Mouse (Mus musculus) heart, embryonic 14.5 days (tissue): ENCODE data around the gene Basp1. TPM values are rescaled to one million over a fixed set of nuclear protein-coding genes. Genes with fewer than 3 reads are reported as not detected.

Experiments
- ATAC-seq: fragments of 200-750 bp; cut with Nextera tagmentation; 2 replicates; pipeline ENCODE4 v1.8.0; 2017; ENCODE audit warnings: low read depth, moderate TSS enrichment; ENCODE audit not compliant: insufficient number of reproducible peaks, insufficient read depth, low FRiP score
- H3K27ac ChIP-seq, 2 experiments: fragments of 200-500 bp in 1 of 2; fragments of 300-500 bp in 1 of 2; sonication (generic) in 1 of 2; replicated peaks in 1 of 2; 2 replicates each; pipeline ENCODE4 v1.5.1; 2012 to 2014; ENCODE audit warnings: low read depth in 2 of 2, low read length in 2 of 2, control low read depth in 1 of 2, mild to moderate bottlenecking in 1 of 2, mixed read lengths in 1 of 2; ENCODE audit not compliant: control insufficient read depth in 1 of 2, insufficient read depth in 1 of 2
- H3K27me3 ChIP-seq: fragments of 300-500 bp; sonication (generic); 2 replicates; pipeline ENCODE4 v1.6.1; 2014; ENCODE audit warnings: mild to moderate bottlenecking, low read length, control low read depth; ENCODE audit not compliant: control insufficient read depth, insufficient read depth
- H3K36me3 ChIP-seq: fragments of 300-500 bp; sonication (generic); 2 replicates; pipeline ENCODE4 v1.6.1; 2014; ENCODE audit warnings: mild to moderate bottlenecking, control low read depth, low read length, mixed read lengths; ENCODE audit not compliant: control insufficient read depth, insufficient read depth
- H3K4me1 ChIP-seq, 2 experiments: fragments of 200-500 bp in 1 of 2; fragments of 300-500 bp in 1 of 2; sonication (generic) in 1 of 2; 2 replicates each; pipeline ENCODE4 v1.6.1; 2012 to 2014; ENCODE audit warnings: low read length in 2 of 2, control low read depth in 1 of 2, mixed read lengths in 1 of 2; ENCODE audit not compliant: control insufficient read depth in 2 of 2, insufficient read depth in 2 of 2
- H3K4me2 ChIP-seq: fragments of 300-500 bp; sonication (generic); 2 replicates; pipeline ENCODE4 v1.6.1; 2014; ENCODE audit warnings: mild to moderate bottlenecking, low read length
- H3K4me3 ChIP-seq, 2 experiments: fragments of 200-500 bp in 1 of 2; fragments of 300-500 bp in 1 of 2; sonication (generic) in 1 of 2; 2 replicates each; pipeline ENCODE4 v1.5.1; 2012 to 2014; ENCODE audit warnings: low read length in 2 of 2, mild to moderate bottlenecking in 2 of 2, control low read depth in 1 of 2, low read depth in 1 of 2, moderate library complexity in 1 of 2; ENCODE audit not compliant: control insufficient read depth in 1 of 2, insufficient read depth in 1 of 2
- H3K9ac ChIP-seq: fragments of 300-500 bp; sonication (generic); 2 replicates; pipeline ENCODE4 v1.6.1; 2014; ENCODE audit warnings: mild to moderate bottlenecking, low read length
- H3K9me3 ChIP-seq: fragments of 300-500 bp; sonication (generic); 2 replicates; pipeline ENCODE4 v1.6.1; 2016; ENCODE audit warnings: low read length, control low read depth; ENCODE audit not compliant: control insufficient read depth
- WGBS: fragments of 180-500 bp; shearing (Covaris S2); extraction: QIAGEN DNeasy Blood & Tissue Kit; methylation state at CpG from one replicate; pipeline ENCODE4 v1.1.7; 2014; 5-methylcytosine and 5-hydroxymethylcytosine counted together
- polyA plus RNA-seq: library from polyadenylated mRNA; unstranded; fragments of >200 nt; fragmentation: Nextera tagmentation; extraction: Ambion mirVana; gene quantifications from 2 replicates; pipeline ENCODE4 v1.2.1, GENCODE M21; 2014

Basp1 gene
- polyA plus RNA-seq, 1 experiment from 2014 or later: 9.4 TPM

- Histone ChIP-seq H3K36me3 (no peaks in the 10 kb centered on the region), H3K4me3 (no peak overlapping the region), H3K27ac (no peak overlapping the region), H3K4me2 (no peak overlapping the region), H3K9me3 (no peaks in the 10 kb centered on the region), H3K27me3 (no peaks in the 10 kb centered on the region), H3K4me1 (no peaks in the 10 kb centered on the region), H3K9ac (no peak overlapping the region)
- ATAC-seq: no peak
- WGBS: 87% methylated on average over 11 of the region's 11 CpGs
These were observed 78.3 kb downstream of the Basp1 start for GRCm38 (mm10) chr15:25335277-25335676.

- Histone ChIP-seq H3K9me3 (no peaks in the 10 kb centered on the region), H3K4me2 (no peak overlapping the region), H3K9ac (no peak overlapping the region), H3K27ac (no peak overlapping the region), H3K27me3 (no peaks in the 10 kb centered on the region), H3K4me1 (no peaks in the 10 kb centered on the region), H3K36me3 (no peaks in the 10 kb centered on the region), H3K4me3 (no peak overlapping the region)
- 73% methylated on average over 16 of the region's 16 CpGs for WGBS
- ATAC-seq: no peak
These were observed 81.6 kb downstream of the Basp1 start for GRCm38 (mm10) chr15:25331877-25332445.

GRCm38 (mm10) chr15:25330946-25331345, 82.6 kb downstream of the Basp1 start:
- ATAC-seq: no peak
- H3K4me2 ChIP-seq: no peak overlapping the region
- H3K9ac ChIP-seq: no peak overlapping the region
- H3K9me3 ChIP-seq: no peaks in the 10 kb centered on the region
- H3K4me3 ChIP-seq: no peak overlapping the region
- 70% methylated on average over 4 of the region's 4 CpGs for WGBS
- no peaks in the 10 kb centered on the region for H3K36me3 ChIP-seq
- H3K27ac ChIP-seq: no peak overlapping the region
- no peaks in the 10 kb centered on the region for H3K27me3 ChIP-seq
- no peaks in the 10 kb centered on the region for H3K4me1 ChIP-seq

- no peaks in the 10 kb centered on the region for H3K36me3 ChIP-seq
- H3K9ac ChIP-seq: no peak overlapping the region
- no peaks in the 10 kb centered on the region for H3K9me3 ChIP-seq
- WGBS: 76% methylated on average over 2 of the region's 2 CpGs
- H3K27ac ChIP-seq: no peak overlapping the region
- no peak overlapping the region for H3K4me2 ChIP-seq
- H3K4me1 ChIP-seq: no peaks in the 10 kb centered on the region; a peak in 1 of 4 replicates
- ATAC-seq: no peak
- no peak overlapping the region for H3K4me3 ChIP-seq
- H3K27me3 ChIP-seq: no peaks in the 10 kb centered on the region
These were observed 91.0 kb downstream of the Basp1 start for GRCm38 (mm10) chr15:25322601-25323000.

GRCm38 (mm10) chr15:25322111-25322510, 91.5 kb downstream of the Basp1 start:
- H3K36me3 ChIP-seq: no peaks in the 10 kb centered on the region
- no peak for ATAC-seq
- WGBS: 88% methylated on average over 3 of the region's 3 CpGs
- H3K27ac ChIP-seq: no peak overlapping the region
- H3K4me1 ChIP-seq: no peaks in the 10 kb centered on the region; a peak in 1 of 4 replicates
- no peak overlapping the region for H3K4me2 ChIP-seq
- no peak overlapping the region for H3K9ac ChIP-seq
- no peaks in the 10 kb centered on the region for H3K9me3 ChIP-seq
- no peaks in the 10 kb centered on the region for H3K27me3 ChIP-seq
- no peak overlapping the region for H3K4me3 ChIP-seq

- Histone ChIP-seq H3K27ac (no peak overlapping the region), H3K9ac (no peak overlapping the region), H3K27me3 (no peaks in the 10 kb centered on the region), H3K4me2 (no peak overlapping the region), H3K4me1 (no peaks in the 10 kb centered on the region; a peak in 1 of 4 replicates), H3K36me3 (no peaks in the 10 kb centered on the region), H3K9me3 (no peaks in the 10 kb centered on the region), H3K4me3 (no peak overlapping the region)
- no peak for ATAC-seq
- WGBS: 84% methylated on average over 4 of the region's 4 CpGs
These were observed 91.9 kb downstream of the Basp1 start for GRCm38 (mm10) chr15:25321636-25322035.

GRCm38 (mm10) chr15:25314471-25314870, 99.1 kb downstream of the Basp1 start:
- 82% methylated on average over 3 of the region's 3 CpGs for WGBS
- no peaks in the 10 kb centered on the region for H3K27me3 ChIP-seq
- no peak for ATAC-seq
- no peak overlapping the region for H3K27ac ChIP-seq
- H3K9me3 ChIP-seq: no peaks in the 10 kb centered on the region
- H3K4me2 ChIP-seq: no peak overlapping the region
- no peaks in the 10 kb centered on the region for H3K4me1 ChIP-seq
- no peaks in the 10 kb centered on the region for H3K36me3 ChIP-seq
- no peak overlapping the region for H3K4me3 ChIP-seq
- no peak overlapping the region for H3K9ac ChIP-seq
